Mouse (Mus musculus): ENCODE data around the gene Gm5862.
"Not testable (repeated sequence)": the region's sequence is repeated elsewhere in the genome, so short reads cannot be mapped to it uniquely, and the experiment has no call there.

Gm5862 gene

GRCm38 (mm10) chr5:26022816-26023215 is at the start of gene Gm5862:
Gene Gm5862 (minus strand): TSS chr5:26022916.
- not testable (repeated sequence) for DNase-seq (ENCODE audit: low spot score)

GRCm38 (mm10) chr5:26070716-26071115 is 48.0 kb upstream of the Gm5862 start:
- no peak for DNase-seq (ENCODE audit: low spot score)

- not testable (repeated sequence) for DNase-seq (ENCODE audit: low spot score)
Measured at GRCm38 (mm10) chr5:26058481-26058880, 35.8 kb upstream of the Gm5862 start, which contains the start of gene Gm7347. Gene Gm7347 (minus strand): TSS chr5:26058581.

- DNase-seq (ENCODE audit: low spot score): not testable (repeated sequence)
Measured at GRCm38 (mm10) chr5:26039458-26039857, 16.7 kb upstream of the Gm5862 start, which contains the start of gene Speer4a. Gene Speer4a (minus strand): TSS chr5:26039558.

GRCm38 (mm10) chr5:26007697-26008096 is 15.0 kb downstream of the Gm5862 start:
- not testable (repeated sequence) for DNase-seq (ENCODE audit: low spot score)

- not testable (repeated sequence) for DNase-seq (ENCODE audit: low spot score)
Measured at GRCm38 (mm10) chr5:26006937-26007695, 15.6 kb downstream of the Gm5862 start.

GRCm38 (mm10) chr5:26004698-26005097 is 18.0 kb downstream of the Gm5862 start, which contains the start of gene Gm1979:
Gene Gm1979 (minus strand): TSS chr5:26004798.
- DNase-seq (ENCODE audit: low spot score): not testable (repeated sequence)

- not testable (repeated sequence) for DNase-seq (ENCODE audit: low spot score)
Measured at GRCm38 (mm10) chr5:25988550-25988949, 34.2 kb downstream of the Gm5862 start, which contains the start of gene Gm21698. Gene Gm21698 (minus strand): TSS chr5:25988650.

- DNase-seq (ENCODE audit: low spot score): not testable (repeated sequence)
Measured at GRCm38 (mm10) chr5:25972563-25972962, 50.2 kb downstream of the Gm5862 start, which contains the start of gene Gm21680. Gene Gm21680 (minus strand): TSS chr5:25972663.
